Mouse (Mus musculus) lung, adult 2 months (tissue): ENCODE results near the gene Nr4a1.

Source experiments
- CTCF ChIP-seq: fragments of 200-500 bp; IDR thresholded peaks from 2 replicates; pipeline ENCODE4 v1.5.1; 2011; ENCODE audit warnings: mild to moderate bottlenecking, low read length, control low read depth; ENCODE audit not compliant: insufficient read depth
- POLR2A ChIP-seq: fragments of 200-500 bp; IDR thresholded peaks from 2 replicates; pipeline ENCODE4 v1.6.1; 2011; ENCODE audit warnings: low read depth, mild to moderate bottlenecking, control low read depth, low read length, borderline replicate concordance; ENCODE audit errors: extremely low read depth

DNA sequence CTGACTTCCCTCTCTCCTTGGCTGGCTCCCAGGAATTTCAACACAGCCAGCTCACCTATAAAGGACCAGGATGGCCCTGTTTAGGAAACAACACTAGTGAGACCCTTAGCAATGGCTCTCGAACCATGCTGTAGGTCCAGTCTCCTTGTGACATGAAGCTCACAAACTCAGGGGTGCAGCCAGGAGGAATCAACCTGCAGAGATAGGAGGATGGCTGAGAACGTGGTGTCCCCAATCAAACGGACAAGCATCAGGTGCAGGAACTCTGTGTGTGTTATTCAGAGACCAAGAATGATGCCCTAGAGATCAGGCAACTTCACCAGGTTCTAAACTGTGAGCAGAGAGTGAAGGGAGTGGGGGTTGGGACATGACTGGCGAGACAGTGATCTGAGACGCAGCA is 68.0 kb downstream of the Nr4a1 start:
- TF ChIP-seq POLR2A (no peak), CTCF (no peak)
